Mouse (Mus musculus): ENCODE results near the gene Mmp19. TPM values are rescaled to one million over a fixed set of nuclear protein-coding genes. Genes with fewer than 3 reads are reported as not detected.

The Mmp19 gene
- polyA plus RNA-seq, 1 experiment from 2014 or later = 0.73 TPM

DNA sequence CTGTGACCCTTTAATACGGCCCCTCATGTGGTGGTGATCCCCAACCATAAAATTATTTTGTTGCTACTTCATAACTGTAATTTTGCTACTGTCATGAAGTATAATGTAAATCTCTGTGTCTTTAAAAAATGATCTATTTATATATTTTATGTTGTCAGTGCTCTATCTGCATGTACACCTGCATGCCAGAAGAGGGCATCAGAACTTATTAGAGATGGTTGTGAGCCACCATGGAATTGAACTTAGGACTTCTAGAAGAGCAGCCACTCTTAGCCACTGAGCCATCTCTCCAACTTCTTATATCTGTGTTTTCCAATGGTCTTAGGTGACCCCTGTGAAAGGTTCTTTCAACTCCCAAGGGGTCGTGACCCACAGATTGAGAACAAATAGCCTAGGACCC lies 17.8 kb upstream of the Mmp19 start:
- H3K4me3 ChIP-seq = no peak overlapping the region
- no peak overlapping the region for H3K4me2 ChIP-seq
- H3K36me3 ChIP-seq = no peaks in the 10 kb centered on the region
- no peaks in the 10 kb centered on the region for H3K9me3 ChIP-seq
- no peaks in the 10 kb centered on the region for H3K27me3 ChIP-seq
- 85% methylated on average over 2 of the region's 2 CpGs for WGBS
- H3K9ac ChIP-seq = no peak overlapping the region
- no peak for ATAC-seq (ENCODE audit: low FRiP score, low read depth)
- H3K4me1 ChIP-seq (replicated peaks) = no peaks in the 10 kb centered on the region
- no peak overlapping the region for H3K27ac ChIP-seq (replicated peaks)

DNA sequence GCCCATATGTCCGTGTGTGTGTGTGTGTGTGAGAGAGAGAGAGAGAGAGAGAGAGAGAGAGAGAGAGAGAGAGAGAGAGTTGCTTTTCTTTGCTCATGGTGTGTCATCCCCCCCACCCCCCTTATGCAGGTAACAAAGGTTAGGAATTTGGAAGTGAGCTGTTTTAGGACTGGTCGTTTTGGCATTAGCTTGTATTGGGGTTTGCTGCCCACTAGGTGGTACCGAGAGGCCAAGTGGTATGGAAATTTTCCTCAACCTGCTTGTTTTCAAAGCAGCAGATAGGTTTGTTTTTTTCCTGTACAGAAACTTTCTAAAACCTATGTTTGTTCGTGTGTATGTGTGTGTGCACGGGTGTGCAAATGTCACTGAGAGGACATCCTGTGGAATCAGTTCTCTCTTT lies 17.0 kb upstream of the Mmp19 start:
- H3K4me2 ChIP-seq = no peak overlapping the region
- no peak for ATAC-seq (ENCODE audit: low FRiP score, low read depth)
- H3K36me3 ChIP-seq = no peaks in the 10 kb centered on the region
- H3K27ac ChIP-seq (replicated peaks) = no peak overlapping the region
- H3K4me1 ChIP-seq (replicated peaks) = no peaks in the 10 kb centered on the region
- no peaks in the 10 kb centered on the region for H3K27me3 ChIP-seq
- no peak overlapping the region for H3K4me3 ChIP-seq
- no peak overlapping the region for H3K9ac ChIP-seq
- WGBS = 26% methylated on average over 5 of the region's 5 CpGs
- H3K9me3 ChIP-seq = no peaks in the 10 kb centered on the region

DNA sequence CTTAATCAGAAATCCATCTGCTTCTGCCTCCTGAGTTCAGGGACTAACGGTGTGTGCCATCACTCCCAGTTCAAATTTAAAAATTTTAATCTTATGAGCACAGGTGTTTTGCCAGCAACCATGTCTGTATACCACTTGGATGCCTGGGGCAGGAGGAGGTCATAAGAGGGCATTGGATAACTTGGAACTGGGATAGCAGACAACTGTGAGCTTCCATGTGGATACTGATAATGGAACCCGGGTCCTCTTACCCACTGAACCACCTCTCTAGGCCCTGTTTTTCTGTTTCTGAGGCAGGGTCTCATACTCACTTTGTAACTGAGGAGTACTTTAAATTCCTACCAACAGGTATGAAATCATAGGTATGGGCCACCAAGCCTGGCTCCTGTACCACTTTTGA lies 12.3 kb upstream of the Mmp19 start:
- Histone ChIP-seq H3K27ac (replicated peaks) (peak overlapping the region; percentile 2; the same call in 1 of the 2 replicates), H3K36me3 (no peaks in the 10 kb centered on the region), H3K4me2 (no peak overlapping the region), H3K9me3 (no peaks in the 10 kb centered on the region), H3K27me3 (no peaks in the 10 kb centered on the region), H3K4me3 (no peak overlapping the region), H3K9ac (no peak overlapping the region), H3K4me1 (replicated peaks) (no peaks in the 10 kb centered on the region)
- ATAC-seq (ENCODE audit: low FRiP score, low read depth) = no peak
- WGBS = 94% methylated on average over 2 of the region's 2 CpGs

DNA sequence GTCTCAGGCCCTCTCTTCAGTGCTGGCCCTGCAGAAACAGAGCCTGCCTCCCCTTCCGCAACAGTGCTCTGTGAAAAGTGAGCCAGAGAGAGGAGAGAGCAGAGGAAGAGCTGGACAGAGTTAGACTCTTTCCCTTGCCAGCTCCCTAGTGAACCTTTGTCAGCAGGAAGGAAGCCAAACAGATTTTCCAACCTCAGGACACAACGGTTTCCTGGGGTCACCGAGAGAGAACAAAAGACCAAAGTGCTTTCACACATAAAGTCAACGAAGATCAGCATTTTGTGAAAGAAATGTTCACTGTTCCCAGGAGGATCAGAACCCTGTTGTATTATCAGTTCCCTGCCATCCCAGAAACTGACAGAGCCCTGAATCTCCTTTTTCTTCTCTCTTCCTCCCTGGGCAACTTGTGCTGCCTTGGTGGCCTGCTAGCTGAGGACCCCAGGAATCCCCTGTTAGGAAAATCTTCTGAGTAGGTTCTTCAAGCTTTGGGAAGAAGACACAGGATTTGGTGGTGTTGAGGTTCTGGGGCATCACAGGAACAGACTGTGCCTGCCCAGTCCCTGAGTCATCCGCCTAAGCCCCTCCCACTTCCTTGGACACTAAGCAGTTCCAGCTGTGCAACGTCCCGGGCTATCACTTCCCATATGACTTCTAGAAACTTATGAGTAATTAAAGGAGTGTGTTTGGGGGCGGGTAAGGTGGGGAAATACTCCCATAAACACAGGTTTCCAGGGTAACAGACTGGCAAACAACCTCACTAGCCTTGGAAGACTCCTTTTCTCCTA lies 11.5 kb upstream of the Mmp19 start:
- WGBS = 35% methylated on average over 8 of the region's 8 CpGs
- Histone ChIP-seq H3K27me3 (no peaks in the 10 kb centered on the region), H3K36me3 (no peaks in the 10 kb centered on the region), H3K4me2 (no peak overlapping the region), H3K9me3 (0 out of 2 replicates have a peak, but pooled peaks cover 4% of the 10 kb centered on the region), H3K4me3 (no peak overlapping the region), H3K4me1 (replicated peaks) (no peaks in the 10 kb centered on the region), H3K27ac (replicated peaks) (peak overlapping the region; percentile 2; the same call in 1 of the 2 replicates), H3K9ac (no peak overlapping the region)
- no peak for ATAC-seq (ENCODE audit: low FRiP score, low read depth)

DNA sequence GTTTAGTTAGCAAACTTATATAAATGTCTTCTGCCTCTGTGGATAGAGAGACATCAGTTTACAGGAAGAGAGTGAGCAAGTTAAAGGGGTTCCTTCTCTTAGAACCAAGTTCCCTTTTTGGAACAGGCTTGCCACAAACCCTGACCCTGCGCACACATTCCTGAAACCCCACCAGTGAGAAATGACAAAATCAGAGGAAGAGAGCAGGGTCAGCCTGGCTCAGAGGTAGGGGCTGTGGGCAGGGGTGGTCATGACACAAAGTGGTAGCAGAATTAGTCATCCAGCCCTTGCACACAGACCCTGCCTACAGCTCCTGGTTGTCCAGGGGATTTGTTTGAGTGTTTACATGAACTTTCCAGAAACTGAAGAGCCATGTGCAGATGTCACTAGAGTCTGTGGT lies 10.5 kb upstream of the Mmp19 start:
- no peak for ATAC-seq (ENCODE audit: low FRiP score, low read depth)
- Histone ChIP-seq H3K4me3 (no peak overlapping the region), H3K27ac (replicated peaks) (no peak overlapping the region), H3K36me3 (no peaks in the 10 kb centered on the region), H3K9me3 (0 out of 2 replicates have a peak, but pooled peaks cover 4% of the 10 kb centered on the region), H3K4me1 (replicated peaks) (no peaks in the 10 kb centered on the region), H3K27me3 (no peaks in the 10 kb centered on the region), H3K9ac (no peak overlapping the region), H3K4me2 (no peak overlapping the region)
- 96% methylated on average over 1 of the region's 1 CpGs for WGBS

DNA sequence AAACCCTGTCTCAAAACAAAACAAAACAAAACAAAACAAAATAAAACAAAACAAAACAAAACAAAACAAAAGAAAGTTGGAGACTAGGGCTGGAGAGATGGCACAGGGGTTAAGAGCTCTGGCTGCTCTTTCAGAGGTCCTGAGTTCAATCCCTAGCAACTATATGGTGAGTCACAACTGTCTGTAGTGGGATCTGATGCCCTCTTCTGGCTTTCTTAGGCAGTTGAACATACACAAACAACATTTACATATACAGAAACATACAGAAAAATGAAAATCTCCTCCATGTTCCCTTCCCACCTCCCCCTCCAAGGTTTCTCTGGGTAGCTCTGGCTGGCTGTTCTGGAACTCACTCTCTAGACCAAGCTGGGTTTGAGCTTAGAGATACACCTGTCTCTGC lies 1.3 kb downstream of the Mmp19 start:
- no peaks in the 10 kb centered on the region for H3K36me3 ChIP-seq
- no peaks in the 10 kb centered on the region for H3K9me3 ChIP-seq
- H3K4me2 ChIP-seq = no peak overlapping the region
- H3K27ac ChIP-seq (replicated peaks) = no peak overlapping the region
- no peaks in the 10 kb centered on the region for H3K27me3 ChIP-seq
- no peaks in the 10 kb centered on the region for H3K4me1 ChIP-seq (replicated peaks)
- H3K4me3 ChIP-seq = no peak overlapping the region
- H3K9ac ChIP-seq = no peak overlapping the region
- no peak for ATAC-seq (ENCODE audit: low FRiP score, low read depth)

DNA sequence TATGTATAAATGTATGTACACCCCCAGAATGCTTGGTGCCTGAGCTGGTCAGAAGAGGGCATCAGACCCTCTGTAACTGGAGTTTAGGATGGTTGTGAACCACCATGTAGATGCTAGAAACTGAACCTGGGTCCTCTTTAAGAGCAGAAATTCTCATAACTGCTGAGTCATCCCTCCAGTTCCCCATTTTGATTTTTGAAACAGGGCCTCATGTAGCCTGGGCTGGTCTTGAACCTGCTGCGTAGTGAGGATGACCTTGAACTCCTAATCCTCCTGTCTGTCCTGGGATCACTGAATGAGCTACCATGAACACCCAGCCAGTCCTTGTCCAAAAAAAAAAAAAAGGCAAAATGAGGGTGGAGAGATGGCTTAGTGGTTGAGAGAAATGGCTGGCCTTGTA lies 2.5 kb downstream of the Mmp19 start:
- H3K27me3 ChIP-seq = no peaks in the 10 kb centered on the region
- no peaks in the 10 kb centered on the region for H3K9me3 ChIP-seq
- H3K27ac ChIP-seq (replicated peaks) = no peak overlapping the region
- no peak overlapping the region for H3K4me3 ChIP-seq
- H3K36me3 ChIP-seq = 0 out of 2 replicates have a peak, but pooled peaks cover under 1% of the 10 kb centered on the region
- no peak overlapping the region for H3K4me2 ChIP-seq
- 94% methylated on average over 1 of the region's 1 CpGs for WGBS
- H3K4me1 ChIP-seq (replicated peaks) = no peaks in the 10 kb centered on the region
- ATAC-seq (ENCODE audit: low FRiP score, low read depth) = no peak
- H3K9ac ChIP-seq = no peak overlapping the region

DNA sequence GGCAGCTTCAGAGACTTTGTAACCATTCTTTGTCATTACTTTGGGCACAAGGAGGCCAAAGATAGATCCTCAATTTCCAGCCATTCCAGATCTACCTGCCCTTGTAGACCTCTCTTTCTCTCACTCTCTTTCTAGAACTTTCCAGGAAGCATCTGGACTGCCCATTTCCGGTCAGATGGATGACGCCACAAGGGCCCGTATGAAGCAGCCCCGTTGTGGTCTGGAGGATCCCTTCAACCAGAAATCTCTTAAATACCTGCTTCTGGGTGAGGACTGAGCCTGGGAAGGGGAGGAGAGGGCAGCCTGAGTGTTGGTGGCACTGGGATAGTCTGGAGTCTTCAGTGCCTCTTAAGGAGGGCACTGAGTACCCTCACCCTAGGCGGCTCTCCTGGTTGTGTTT lies 3.7 kb downstream of the Mmp19 start:
- no peaks in the 10 kb centered on the region for H3K27me3 ChIP-seq
- H3K4me3 ChIP-seq = no peak overlapping the region
- H3K27ac ChIP-seq (replicated peaks) = no peak overlapping the region
- no peaks in the 10 kb centered on the region for H3K9me3 ChIP-seq
- 89% methylated on average over 5 of the region's 5 CpGs for WGBS
- no peaks in the 10 kb centered on the region for H3K4me1 ChIP-seq (replicated peaks)
- no peak for ATAC-seq (ENCODE audit: low FRiP score, low read depth)
- no peak overlapping the region for H3K4me2 ChIP-seq
- 0 out of 2 replicates have a peak, but pooled peaks cover 6% of the 10 kb centered on the region for H3K36me3 ChIP-seq
- no peak overlapping the region for H3K9ac ChIP-seq

DNA sequence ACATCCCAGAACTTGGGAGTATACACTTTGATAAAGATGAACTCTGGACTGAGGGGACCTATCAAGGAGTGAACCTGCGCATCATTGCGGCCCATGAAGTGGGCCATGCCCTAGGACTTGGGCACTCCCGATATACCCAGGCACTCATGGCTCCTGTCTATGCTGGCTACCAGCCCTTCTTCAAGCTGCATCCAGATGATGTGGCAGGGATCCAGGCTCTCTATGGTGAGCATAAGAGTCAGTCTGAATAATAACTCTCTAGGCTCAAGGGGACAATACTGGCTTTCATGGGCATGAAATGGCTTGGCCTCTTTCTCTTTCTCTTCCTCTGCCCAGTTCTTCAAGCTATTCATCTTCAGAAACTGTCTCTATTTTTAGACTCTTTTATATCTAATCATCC lies 4.9 kb downstream of the Mmp19 start:
- H3K4me3 ChIP-seq = no peak overlapping the region

DNA sequence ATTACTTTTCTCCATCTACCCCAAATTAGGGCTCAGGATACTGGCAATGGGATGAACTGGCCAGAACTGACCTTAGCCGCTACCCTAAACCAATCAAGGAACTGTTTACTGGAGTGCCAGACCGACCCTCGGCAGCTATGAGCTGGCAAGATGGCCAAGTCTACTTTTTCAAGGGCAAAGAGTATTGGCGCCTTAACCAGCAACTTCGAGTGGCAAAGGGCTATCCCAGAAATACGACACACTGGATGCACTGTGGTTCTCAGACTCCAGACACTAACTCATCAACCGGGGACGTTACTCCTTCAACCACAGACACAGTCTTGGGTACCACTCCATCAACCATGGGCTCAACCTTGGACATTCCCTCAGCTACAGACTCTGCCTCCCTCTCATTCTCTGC lies 8.0 kb downstream of the Mmp19 start:
- Histone ChIP-seq H3K4me1 (replicated peaks) (peaks cover 20% of the 10 kb centered on the region), H3K4me2 (no peak overlapping the region), H3K4me3 (no peak overlapping the region), H3K27ac (replicated peaks) (no peak overlapping the region), H3K27me3 (no peaks in the 10 kb centered on the region), H3K36me3 (0 out of 2 replicates have a peak, but pooled peaks cover 6% of the 10 kb centered on the region), H3K9me3 (no peaks in the 10 kb centered on the region), H3K9ac (no peak overlapping the region)
- WGBS = 96% methylated on average over 8 of the region's 8 CpGs
- ATAC-seq (ENCODE audit: low FRiP score, low read depth) = no peak

More for the DNA sequence above, 4.9 kb downstream of the Mmp19 start:
- Histone ChIP-seq H3K27me3 (no peaks in the 10 kb centered on the region), H3K4me1 (replicated peaks) (no peaks in the 10 kb centered on the region), H3K36me3 (0 out of 2 replicates have a peak, but pooled peaks cover 6% of the 10 kb centered on the region), H3K27ac (replicated peaks) (no peak overlapping the region), H3K9me3 (no peaks in the 10 kb centered on the region), H3K9ac (no peak overlapping the region), H3K4me2 (no peak overlapping the region)
- 93% methylated on average over 3 of the region's 3 CpGs for WGBS
- no peak for ATAC-seq (ENCODE audit: low FRiP score, low read depth)

DNA sequence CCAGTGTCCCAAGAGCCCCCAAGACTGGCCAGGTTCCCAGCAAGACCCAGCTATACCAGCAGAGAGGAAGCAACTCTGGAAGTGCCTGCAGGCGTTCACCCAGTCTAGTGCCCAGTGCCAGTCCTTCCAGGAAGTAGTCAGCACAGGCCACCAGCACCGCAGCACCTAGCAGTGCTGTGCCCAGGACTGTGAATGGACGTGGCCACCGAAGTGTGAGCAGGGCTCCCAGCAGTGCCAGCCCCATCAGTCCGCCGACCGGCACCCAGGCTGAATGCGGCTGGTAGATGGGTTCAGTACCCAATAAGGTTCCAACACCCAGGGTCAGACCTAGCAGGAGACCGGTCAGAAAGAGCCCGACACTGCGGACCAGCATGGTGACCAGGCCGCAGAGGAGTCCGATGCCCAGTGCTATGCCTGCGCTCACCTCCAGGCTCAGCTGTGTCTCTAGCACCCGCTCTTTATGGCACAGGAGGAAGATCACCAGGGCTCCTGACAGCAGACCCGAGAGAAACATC lies 11.3 kb downstream of the Mmp19 start:
- no peak overlapping the region for H3K9ac ChIP-seq
- H3K27me3 ChIP-seq = no peaks in the 10 kb centered on the region

DNA sequence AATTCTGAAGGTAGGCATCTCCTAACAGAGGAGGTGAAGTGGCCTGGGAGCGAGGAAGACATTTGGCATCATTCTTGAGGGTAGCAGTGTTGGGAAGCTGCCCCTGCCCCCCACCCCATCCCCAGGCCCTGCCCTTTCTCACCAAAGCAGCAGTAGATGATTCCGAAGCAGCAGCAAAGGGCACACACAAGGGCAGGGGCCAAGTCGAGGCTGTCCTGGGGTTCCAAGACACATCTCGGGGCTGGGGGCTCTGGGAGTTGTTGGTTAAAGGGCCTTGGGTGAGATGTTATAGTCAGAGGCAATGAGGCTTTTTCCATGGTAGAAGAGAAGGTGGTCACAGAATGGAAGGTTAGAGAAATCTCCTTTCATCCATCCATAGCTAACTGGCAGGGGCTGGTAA lies 12.2 kb downstream of the Mmp19 start:
- Histone ChIP-seq H3K9me3 (no peaks in the 10 kb centered on the region), H3K9ac (peak overlapping the region; percentile 73), H3K27ac (replicated peaks) (no peak overlapping the region), H3K4me1 (replicated peaks) (peaks cover 42% of the 10 kb centered on the region), H3K36me3 (0 out of 2 replicates have a peak, but pooled peaks cover 6% of the 10 kb centered on the region), H3K27me3 (no peaks in the 10 kb centered on the region), H3K4me2 (peak overlapping the region; percentile 79), H3K4me3 (peak overlapping the region; percentile 54)
- no peak for ATAC-seq (ENCODE audit: low FRiP score, low read depth)
- 59% methylated on average over 4 of the region's 4 CpGs for WGBS

More for the DNA sequence above, 11.3 kb downstream of the Mmp19 start:
- 90% methylated on average over 16 of the region's 16 CpGs for WGBS
- peaks cover 33% of the 10 kb centered on the region for H3K4me1 ChIP-seq (replicated peaks)
- 0 out of 2 replicates have a peak overlapping the region, but pooled peaks have one; percentile 79 for H3K4me2 ChIP-seq
- no peak overlapping the region for H3K4me3 ChIP-seq
- no peak overlapping the region for H3K27ac ChIP-seq (replicated peaks)
- H3K9me3 ChIP-seq = no peaks in the 10 kb centered on the region
- ATAC-seq (ENCODE audit: low FRiP score, low read depth) = no peak
- 0 out of 2 replicates have a peak, but pooled peaks cover 6% of the 10 kb centered on the region for H3K36me3 ChIP-seq

All from hindbrain, embryonic 15.5 days (tissue).